Mouse (Mus musculus) CD8-positive naive resting alpha-beta T cell, adult 2 months (primary cell): Measurements from ENCODE around the gene Masp2.

ENCODE experiments used
- DNase-seq, 2 experiments: peaks; one replicate each; pipeline ENCODE4 v3.0.0; 2022; ENCODE audit warnings: low read depth in 2 of 2, low spot score in 2 of 2

Masp2 gene

DNA sequence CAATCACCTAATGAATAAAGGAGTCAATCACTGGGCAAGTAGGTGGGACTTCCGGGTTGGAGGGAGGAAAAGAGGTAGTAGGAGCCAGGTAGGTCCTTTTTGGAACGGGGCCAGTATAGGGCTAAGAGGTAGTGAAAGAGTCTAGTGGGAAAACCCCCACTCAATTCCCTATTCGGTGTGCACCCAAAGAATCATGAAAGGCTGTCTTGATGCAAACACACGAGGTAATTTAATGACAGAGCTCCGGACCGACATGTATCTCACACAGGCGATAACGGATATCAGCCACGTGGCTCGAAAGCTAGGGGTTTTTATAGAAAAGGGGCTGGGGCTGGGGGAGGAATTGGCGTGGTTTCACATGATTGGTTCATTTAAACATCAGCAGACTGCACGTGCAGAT, 3.5 kb upstream of the Masp2 start:
- DNase-seq = no peak

DNA sequence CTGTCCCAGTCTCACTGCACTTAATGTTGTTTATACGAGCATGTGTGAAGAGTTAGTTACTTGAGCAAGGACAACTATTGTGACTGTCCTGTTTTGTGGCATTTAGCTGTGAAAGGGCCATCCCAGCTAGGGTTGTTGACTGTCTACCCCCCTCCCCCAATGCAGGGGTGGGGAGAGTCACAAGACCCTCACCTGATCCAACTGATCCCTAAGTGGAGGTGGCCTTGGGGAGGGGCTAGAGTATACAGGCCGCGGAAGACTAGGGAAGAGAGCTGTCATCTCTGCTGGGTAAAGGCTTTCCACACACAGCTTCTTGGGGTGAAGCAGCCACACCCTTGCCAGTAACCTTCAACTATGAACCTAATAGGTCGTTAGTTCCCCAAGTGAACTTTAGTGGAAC, 2.0 kb upstream of the Masp2 start:
- DNase-seq = no peak

GRCm38 (mm10) chr4:148601871-148602270, 483 bp upstream of the Masp2 start:
- DNase-seq = no peak

DNA sequence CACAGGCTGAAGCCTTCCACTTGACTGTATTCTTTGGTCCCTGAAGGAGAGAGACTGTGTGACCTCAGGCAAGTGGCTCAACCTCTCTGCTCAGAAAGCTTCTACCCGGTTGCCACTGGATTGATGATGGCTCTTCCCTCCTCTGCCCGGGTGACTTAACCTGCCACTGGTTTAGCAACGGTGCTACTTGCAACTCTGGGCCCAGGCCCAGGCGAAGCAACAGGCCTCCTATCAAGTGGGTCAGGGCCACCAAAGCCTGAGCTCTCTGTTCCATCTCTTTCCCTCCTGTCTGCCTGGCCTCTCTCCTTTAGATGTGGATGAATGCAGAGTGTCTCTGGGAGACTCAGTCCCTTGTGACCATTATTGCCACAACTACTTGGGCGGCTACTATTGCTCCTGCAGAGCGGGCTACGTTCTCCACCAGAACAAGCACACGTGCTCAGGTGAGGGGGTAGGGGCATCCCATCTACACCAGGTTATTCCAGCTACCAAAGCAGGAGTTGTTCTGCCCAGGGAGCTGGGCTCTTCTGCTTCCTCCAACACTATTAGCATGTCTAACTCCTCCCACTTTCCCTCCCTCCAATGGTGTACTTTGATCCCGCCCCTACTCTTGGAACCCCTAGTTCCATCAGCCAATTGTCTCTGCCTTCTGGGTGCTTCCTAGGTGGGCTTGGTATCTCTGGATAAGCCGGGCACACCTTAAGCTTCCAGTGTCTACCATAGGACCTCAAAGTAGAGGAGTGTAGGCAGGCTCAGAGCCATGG, 1.2 kb downstream of the Masp2 start:
- no peak for DNase-seq

DNA sequence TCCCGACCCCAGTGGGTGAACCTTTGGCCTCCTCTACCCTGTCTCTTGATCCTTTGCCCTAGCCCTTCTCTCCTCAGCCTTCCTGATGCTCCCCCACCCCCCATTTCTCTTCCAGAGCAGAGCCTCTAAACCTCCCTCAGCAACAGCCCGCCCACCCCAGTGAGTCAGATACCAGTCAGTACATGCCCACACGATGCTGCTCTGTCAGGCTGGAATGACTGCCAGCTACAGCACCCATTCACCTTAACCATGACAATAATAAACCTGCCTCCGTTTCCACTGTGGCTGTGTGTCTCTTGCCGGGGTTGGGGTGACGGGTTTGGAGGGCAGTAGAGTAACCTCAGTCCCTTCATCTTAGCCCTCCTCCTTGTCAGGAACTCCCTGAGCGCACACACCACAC, 1.8 kb downstream of the Masp2 start:
- DNase-seq = no peak

GRCm38 (mm10) chr4:148604541-148605165, 2.3 kb downstream of the Masp2 start:
- peak; percentile 52 to 60 for DNase-seq

DNA sequence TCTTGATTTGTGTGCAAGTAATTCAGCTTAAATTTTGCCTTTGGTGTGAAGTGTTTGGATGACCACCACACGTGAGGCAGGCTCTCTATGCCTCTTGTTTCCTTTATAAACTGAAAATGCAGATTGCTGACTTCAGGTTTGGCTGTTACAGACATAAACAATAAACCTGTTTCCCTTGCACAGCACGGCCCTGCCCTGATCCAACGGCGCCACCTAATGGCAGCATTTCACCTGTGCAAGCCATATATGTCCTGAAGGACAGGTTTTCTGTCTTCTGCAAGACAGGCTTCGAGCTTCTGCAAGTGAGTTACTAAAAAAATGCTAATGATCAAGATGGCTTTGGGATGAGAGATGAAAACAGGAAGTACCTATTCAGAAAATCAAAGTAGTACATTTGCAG, 5.4 kb downstream of the Masp2 start:
- peak; percentile 70 to 79 for DNase-seq

- no peak for DNase-seq
Observed at GRCm38 (mm10) chr4:148609805-148610204, 7.5 kb downstream of the Masp2 start.

GRCm38 (mm10) chr4:148610631-148611364, 8.4 kb downstream of the Masp2 start:
- no peak for DNase-seq

- no peak for DNase-seq
Observed at GRCm38 (mm10) chr4:148612557-148612956, 10.2 kb downstream of the Masp2 start.

- no peak for DNase-seq
Observed at GRCm38 (mm10) chr4:148613738-148614137, 11.4 kb downstream of the Masp2 start.

DNA sequence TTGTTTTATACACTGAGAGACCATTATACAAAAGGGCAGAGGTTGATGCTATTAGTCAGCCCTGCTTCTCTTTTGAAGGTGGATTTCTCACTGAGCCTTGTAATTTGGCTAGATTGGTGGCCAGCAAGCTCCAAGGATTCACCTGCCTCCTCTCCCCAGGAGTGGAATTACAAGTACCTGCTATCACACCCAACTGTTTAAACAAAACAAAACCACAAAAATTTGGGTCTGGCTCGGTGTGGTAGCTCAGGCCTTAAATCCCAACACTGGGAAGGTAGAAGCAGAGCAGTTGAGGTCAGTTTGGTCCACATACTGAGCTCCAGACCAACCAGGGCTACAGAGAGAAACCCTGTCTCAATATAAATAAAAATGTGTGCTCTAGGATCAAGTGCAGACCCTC, 17.5 kb downstream of the Masp2 start:
- no peak for DNase-seq

DNA sequence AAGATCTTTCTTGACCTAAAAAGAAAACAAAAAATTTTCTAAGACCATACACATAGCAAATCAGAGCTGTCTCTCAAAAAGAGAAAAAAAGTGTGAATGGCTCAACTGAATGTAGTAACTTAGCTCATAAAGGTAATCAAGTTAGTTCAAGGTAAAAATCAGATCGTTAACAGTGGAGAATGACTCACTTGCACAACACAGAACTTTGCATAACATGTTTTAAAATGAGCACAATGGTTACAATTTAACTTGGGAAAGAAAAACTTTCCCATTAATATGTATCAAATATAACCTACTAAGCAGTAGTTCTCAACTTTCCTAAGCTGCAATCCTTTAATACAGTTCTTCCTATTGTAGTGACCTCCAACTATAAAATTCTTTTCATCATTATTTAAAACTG, 18.4 kb downstream of the Masp2 start:
- no peak for DNase-seq

DNA sequence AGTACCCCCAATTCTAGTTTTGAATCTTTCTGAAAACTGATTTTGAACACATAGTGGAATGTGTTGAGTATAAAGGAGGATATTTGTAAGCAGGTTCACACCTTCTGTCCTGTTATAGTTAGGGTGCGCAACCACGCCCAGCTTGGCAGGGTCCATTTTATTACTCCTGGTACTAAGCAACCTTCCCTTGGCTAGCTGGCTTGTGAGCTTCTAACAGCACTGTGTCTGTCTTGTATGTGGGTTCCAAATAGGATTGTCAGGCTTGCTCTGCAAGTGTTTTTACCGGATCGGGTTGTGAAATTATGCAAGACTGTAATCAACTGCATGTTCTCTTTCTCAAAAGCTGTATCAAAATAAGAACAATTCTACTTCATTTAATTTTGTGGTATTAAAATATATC, 20.1 kb downstream of the Masp2 start:
- no peak for DNase-seq

DNA sequence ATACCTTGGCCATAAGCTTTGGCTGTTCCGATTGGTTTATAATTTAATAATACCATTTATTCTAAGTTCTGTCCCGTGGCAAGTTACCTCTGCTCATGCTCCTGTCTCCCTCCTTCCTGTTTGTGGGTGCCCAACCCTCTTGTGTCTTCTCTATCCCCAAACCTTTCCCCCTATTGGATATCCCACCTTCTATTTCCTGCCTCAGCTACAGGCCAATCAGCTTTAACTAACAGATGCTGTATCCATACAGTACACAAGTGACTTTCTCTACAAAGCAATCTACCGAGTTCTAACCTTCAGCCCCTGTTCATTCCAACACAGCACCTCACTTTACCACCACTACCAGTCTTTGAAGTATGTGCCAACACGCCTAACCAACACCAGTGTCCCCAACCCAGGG, 21.3 kb downstream of the Masp2 start:
- DNase-seq = no peak

DNA sequence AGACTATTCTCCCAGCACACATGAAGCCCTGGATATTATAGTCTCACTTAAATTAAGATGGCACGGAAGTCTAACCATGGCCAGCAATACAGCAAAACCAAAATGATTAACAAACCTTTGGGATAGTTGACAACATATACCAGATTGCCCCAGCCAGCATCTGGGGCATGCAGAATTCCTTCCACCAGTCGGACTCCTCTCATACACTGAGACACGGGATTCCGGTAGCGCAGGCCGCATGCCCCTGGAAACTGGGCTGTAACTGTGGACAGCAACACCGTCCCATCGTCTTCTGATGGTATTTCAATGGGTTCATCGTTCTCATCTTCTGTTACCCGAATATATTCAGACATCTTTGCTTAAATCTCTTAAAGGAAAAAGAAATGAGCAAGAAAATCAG, 22.7 kb downstream of the Masp2 start:
- DNase-seq = no peak

GRCm38 (mm10) chr4:148625756-148626622, 23.6 kb downstream of the Masp2 start:
- DNase-seq = peak; percentile 37 to 58

DNA sequence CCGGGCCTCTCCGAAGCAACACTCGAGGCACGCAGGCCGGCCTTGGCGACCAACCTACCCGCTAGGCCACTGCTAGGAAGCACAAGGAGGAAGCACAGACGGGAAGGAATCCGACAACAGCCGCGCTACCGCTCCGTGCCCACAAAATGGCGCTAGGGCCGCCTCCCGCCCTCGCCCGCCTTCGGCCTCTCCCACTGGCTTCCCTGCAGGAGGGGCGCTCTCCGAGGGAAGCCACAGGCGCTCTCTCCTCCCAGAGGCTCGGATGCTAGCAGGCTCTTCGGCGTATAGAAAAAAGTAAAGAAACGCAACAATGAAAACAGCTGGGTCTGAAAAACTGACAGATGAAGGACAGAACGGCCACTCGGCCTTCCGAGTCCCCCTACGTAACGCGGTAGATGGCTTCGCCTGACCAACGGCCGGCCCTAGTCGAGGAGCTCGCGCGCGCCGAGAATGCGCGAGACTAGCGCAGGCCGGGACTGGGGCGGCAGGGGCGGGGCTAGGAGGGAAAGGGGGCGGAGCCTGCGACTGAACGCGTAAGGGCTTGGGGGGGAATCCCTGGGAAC, 24.4 kb downstream of the Masp2 start, which contains the start of gene Tardbp:
Tardbp (minus strand) TSS at position 397 of the 563 bp plus-strand sequence.
- peak; percentile 95 to 96 for DNase-seq

- no peak for DNase-seq
Observed at GRCm38 (mm10) chr4:148627246-148627645, 24.9 kb downstream of the Masp2 start.

DNA sequence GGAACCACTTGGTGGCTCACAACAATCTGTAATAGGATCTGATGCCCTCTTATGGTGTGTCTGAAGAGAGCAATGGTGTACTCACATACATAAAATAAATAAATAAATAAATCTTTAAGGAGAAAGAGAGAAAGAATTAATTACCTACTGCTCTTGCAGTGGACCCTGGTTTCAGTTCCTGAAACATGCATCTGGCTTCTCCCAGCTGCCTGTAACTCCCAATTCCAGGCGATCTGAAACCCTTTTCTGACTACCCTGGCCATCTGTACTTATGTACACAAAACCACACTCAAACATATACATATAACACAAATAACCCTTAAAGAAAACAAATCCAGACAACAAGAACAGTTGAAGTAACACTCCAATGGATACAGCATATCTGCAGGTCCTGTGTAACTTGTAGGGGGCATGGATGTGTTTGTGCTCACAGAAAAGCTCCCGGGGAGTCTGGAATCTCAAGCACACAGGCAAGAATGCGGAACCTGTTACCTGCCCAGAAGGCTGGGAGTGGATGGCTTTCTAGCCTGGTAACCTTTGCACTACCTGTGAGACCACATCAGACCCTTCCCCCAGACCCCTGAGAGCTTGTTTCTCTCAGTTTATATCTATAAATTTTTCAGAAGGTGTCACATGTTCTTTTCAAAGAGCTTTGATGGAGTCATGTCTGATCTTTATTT, 29.8 kb downstream of the Masp2 start:
- DNase-seq = no peak
